Mouse (Mus musculus) thymus, postnatal 14 days (tissue): ENCODE data around the gene Gabpb1.

ENCODE experiments used
- DNase-seq: peaks from one replicate; pipeline ENCODE4 v3.0.0; 2021

Gabpb1 gene

GRCm38 (mm10) chr2:126676122-126676515, at the start of gene Gabpb1:
TSS of gene Gabpb1 (minus strand) at chr2:126676337.
- DNase-seq = no peak

- DNase-seq = no peak
Measured at GRCm38 (mm10) chr2:126712950-126713349, 36.8 kb upstream of the Gabpb1 start.

GRCm38 (mm10) chr2:126712526-126712925, 36.4 kb upstream of the Gabpb1 start:
- DNase-seq = no peak

- DNase-seq = no peak
Measured at GRCm38 (mm10) chr2:126708361-126708760, 32.2 kb upstream of the Gabpb1 start.

- no peak for DNase-seq
Measured at GRCm38 (mm10) chr2:126707438-126707779, 31.3 kb upstream of the Gabpb1 start.

GRCm38 (mm10) chr2:126706759-126707437, 30.8 kb upstream of the Gabpb1 start, which contains the start of gene Usp8:
TSS of gene Usp8 (plus strand) at chr2:126707328.
- DNase-seq = peak; percentile 97

- DNase-seq = no peak
Measured at GRCm38 (mm10) chr2:126695285-126695684, 19.1 kb upstream of the Gabpb1 start.

GRCm38 (mm10) chr2:126691290-126691689, 15.2 kb upstream of the Gabpb1 start:
- DNase-seq = no peak

GRCm38 (mm10) chr2:126682937-126683336, 6.8 kb upstream of the Gabpb1 start:
- DNase-seq = no peak

GRCm38 (mm10) chr2:126682333-126682732, 6.2 kb upstream of the Gabpb1 start:
- no peak for DNase-seq

- DNase-seq = no peak
Measured at GRCm38 (mm10) chr2:126677366-126677765, 1.2 kb upstream of the Gabpb1 start.

- DNase-seq = peak; percentile 89
Measured at GRCm38 (mm10) chr2:126675169-126676121, 692 bp downstream of the Gabpb1 start.

GRCm38 (mm10) chr2:126674441-126675168, 1.5 kb downstream of the Gabpb1 start:
- DNase-seq = peak; percentile 64

GRCm38 (mm10) chr2:126673317-126674242, 2.6 kb downstream of the Gabpb1 start:
- DNase-seq = peak; percentile 54

GRCm38 (mm10) chr2:126668621-126669252, 7.4 kb downstream of the Gabpb1 start:
- no peak for DNase-seq

GRCm38 (mm10) chr2:126665984-126666383, 10.2 kb downstream of the Gabpb1 start:
- no peak for DNase-seq

- peak; percentile 41 for DNase-seq
Measured at GRCm38 (mm10) chr2:126663481-126663880, 12.7 kb downstream of the Gabpb1 start.

- DNase-seq = no peak
Measured at GRCm38 (mm10) chr2:126652929-126653328, 23.2 kb downstream of the Gabpb1 start.

GRCm38 (mm10) chr2:126647762-126648161, 28.4 kb downstream of the Gabpb1 start:
- DNase-seq = no peak

- DNase-seq = no peak
Measured at GRCm38 (mm10) chr2:126646461-126646860, 29.7 kb downstream of the Gabpb1 start.

- DNase-seq = no peak
Measured at GRCm38 (mm10) chr2:126644768-126645167, 31.4 kb downstream of the Gabpb1 start.

GRCm38 (mm10) chr2:126640298-126640697, 35.8 kb downstream of the Gabpb1 start:
- DNase-seq = no peak
